Mouse (Mus musculus) sigmoid colon, adult 10 weeks (tissue): Measurements from ENCODE around the gene Gstz1. TPM values are rescaled to one million over a fixed set of nuclear protein-coding genes. Genes with fewer than 3 reads are reported as not detected.

Source experiments
- polyA plus RNA-seq: library from polyadenylated mRNA; stranded (reverse); fragments of 350-450 nt; fragmentation: Illumina TruSeq; extraction: RNeasy Lipid Tissue Mini Kit (QIAGEN cat#74804); gene quantifications from one replicate; pipeline ENCODE4 v1.2.3, GENCODE M21; 2014; ENCODE audit warnings: low read depth, low replicate concordance

Gstz1 gene
- 42.9 TPM for polyA plus RNA-seq

GRCm38 (mm10) chr12:87146966-87147365 lies at the start of gene Gstz1:
Gene Gstz1, plus strand, starts transcription at chr12:87147165.

GRCm38 (mm10) chr12:87102165-87102631 lies 44.8 kb upstream of the Gstz1 start, which contains the start of gene Ngb:
Gene Ngb, minus strand, starts transcription at chr12:87102539.

GRCm38 (mm10) chr12:87147395-87148089 lies 577 bp downstream of the Gstz1 start, which contains the start of gene Pomt2:
Gene Pomt2, minus strand, starts transcription at chr12:87147968.

GRCm38 (mm10) chr12:87199206-87199972 lies 52.4 kb downstream of the Gstz1 start, which contains the start of gene Samd15:
Gene Samd15, plus strand, starts transcription at chr12:87199723.

GRCm38 (mm10) chr12:87199973-87200586 lies 53.1 kb downstream of the Gstz1 start, which contains the start of gene Tmed8:
Gene Tmed8, minus strand, starts transcription at chr12:87200454.

Other genes with a start within 250 kb of the Gstz1 start
- 81.0 TPM for gene Cipc, start 200.1 kb upstream of the Gstz1 start, polyA plus RNA-seq
- not detected for gene Zdhhc22, start 156.7 kb upstream of the Gstz1 start, polyA plus RNA-seq
- 0.16 TPM for gene Tmem63c, start 125.8 kb upstream of the Gstz1 start, polyA plus RNA-seq
- gene Ngb, start 44.6 kb upstream of the Gstz1 start, polyA plus RNA-seq = not detected
- 7.3 TPM for gene Pomt2, start 803 bp downstream of the Gstz1 start, polyA plus RNA-seq
- 0.38 TPM for gene Samd15, start 52.6 kb downstream of the Gstz1 start, polyA plus RNA-seq
- gene Tmed8, start 53.3 kb downstream of the Gstz1 start, polyA plus RNA-seq = 10.6 TPM
- gene Noxred1, start 91.6 kb downstream of the Gstz1 start, polyA plus RNA-seq = 1.4 TPM
- gene Vipas39, start 119.1 kb downstream of the Gstz1 start, polyA plus RNA-seq = 21.9 TPM
- gene Ahsa1, start 119.3 kb downstream of the Gstz1 start, polyA plus RNA-seq = 83.1 TPM
- gene Ism2, start 152.5 kb downstream of the Gstz1 start, polyA plus RNA-seq = not detected
- gene Sptlc2, start 241.2 kb downstream of the Gstz1 start, polyA plus RNA-seq = 394 TPM